Mouse (Mus musculus): Measurements from ENCODE around the gene Prl8a6. TPM values are rescaled to one million over a fixed set of nuclear protein-coding genes. Genes with fewer than 3 reads are reported as not detected.

Prl8a6 gene
- 0.12 TPM in 1 of 2 replicates, not detected in the other for polyA plus RNA-seq (2012; rRNA removed)
- polyA plus RNA-seq (2014; fragmentation: Nextera tagmentation; extraction: Ambion mirVana): not detected in 2 replicates

- no peak within 1 kb of the TSS for H3K9ac ChIP-seq (ENCODE audit: low read depth, low read length, severe bottlenecking)
- DNase-seq (ENCODE audit: low spot score) (no peak), ATAC-seq (ENCODE audit: low FRiP score, low read depth) (no peak)
- H3K4me2 ChIP-seq (replicated peaks; ENCODE audit: low read depth, low read length, severe bottlenecking): no peak within 1 kb of the TSS
- H3K9me3 ChIP-seq (ENCODE audit: control insufficient read depth, low read length): no peaks in the 10 kb centered on the region
- 85% methylated on average over 3 of the region's 3 CpGs for WGBS
- no peaks in the 10 kb centered on the region for H3K36me3 ChIP-seq (ENCODE audit: control insufficient read depth, insufficient read depth, low read length)
- no peaks in the 10 kb centered on the region for H3K27me3 ChIP-seq (ENCODE audit: control insufficient read depth, insufficient read depth, low read length)
- no peak within 1 kb of the TSS for H3K27ac ChIP-seq (replicated peaks; ENCODE audit: low read depth, low read length)
- no peaks in the 10 kb centered on the region for H3K4me1 ChIP-seq (ENCODE audit: control insufficient read depth, insufficient read depth, low read length)
- TF ChIP-seq POLR2A (IDR thresholded peaks at IDR 0.05; ENCODE audit: borderline replicate concordance, extremely low read depth, insufficient read depth, insufficient read length): no peak
- no peak within 1 kb of the TSS for H3K4me3 ChIP-seq (replicated peaks; ENCODE audit: low read length)
These were observed at the start of gene Prl8a6 for GRCm38 (mm10) chr13:27438588-27438987. Gene Prl8a6, minus strand, starts transcription at chr13:27438688.

- Histone ChIP-seq H3K27ac (replicated peaks; ENCODE audit: low read depth, low read length) (no peak overlapping the region), H3K4me1 (ENCODE audit: control insufficient read depth, insufficient read depth, low read length) (no peaks in the 10 kb centered on the region), H3K36me3 (ENCODE audit: control insufficient read depth, insufficient read depth, low read length) (no peaks in the 10 kb centered on the region), H3K27me3 (ENCODE audit: control insufficient read depth, insufficient read depth, low read length) (no peaks in the 10 kb centered on the region), H3K9ac (ENCODE audit: low read depth, low read length, severe bottlenecking) (no peak overlapping the region), H3K4me3 (replicated peaks; ENCODE audit: low read length) (no peak overlapping the region), H3K9me3 (ENCODE audit: control insufficient read depth, low read length) (no peaks in the 10 kb centered on the region), H3K4me2 (replicated peaks; ENCODE audit: low read depth, low read length, severe bottlenecking) (no peak overlapping the region)
- no peak for TF ChIP-seq POLR2A (IDR thresholded peaks at IDR 0.05; ENCODE audit: borderline replicate concordance, extremely low read depth, insufficient read depth, insufficient read length)
- WGBS: 72% methylated on average over 1 of the region's 1 CpGs
- no peak for ATAC-seq (ENCODE audit: low FRiP score, low read depth)
- no peak for DNase-seq (ENCODE audit: low spot score)
These were observed 5.3 kb downstream of the Prl8a6 start for GRCm38 (mm10) chr13:27433159-27433558.

GRCm38 (mm10) chr13:27413640-27414039, 24.8 kb downstream of the Prl8a6 start:
- Histone ChIP-seq H3K9me3 (ENCODE audit: control insufficient read depth, low read length) (no peaks in the 10 kb centered on the region), H3K4me1 (ENCODE audit: control insufficient read depth, insufficient read depth, low read length) (no peaks in the 10 kb centered on the region), H3K27me3 (ENCODE audit: control insufficient read depth, insufficient read depth, low read length) (no peaks in the 10 kb centered on the region), H3K36me3 (ENCODE audit: control insufficient read depth, insufficient read depth, low read length) (no peaks in the 10 kb centered on the region), H3K4me2 (replicated peaks; ENCODE audit: low read depth, low read length, severe bottlenecking) (no peak overlapping the region), H3K27ac (replicated peaks; ENCODE audit: low read depth, low read length) (no peak overlapping the region), H3K9ac (ENCODE audit: low read depth, low read length, severe bottlenecking) (no peak overlapping the region), H3K4me3 (replicated peaks; ENCODE audit: low read length) (no peak overlapping the region)
- ATAC-seq (ENCODE audit: low FRiP score, low read depth) (no peak), DNase-seq (ENCODE audit: low spot score) (no peak)
- TF ChIP-seq POLR2A (IDR thresholded peaks at IDR 0.05; ENCODE audit: borderline replicate concordance, extremely low read depth, insufficient read depth, insufficient read length): no peak

- TF ChIP-seq POLR2A (IDR thresholded peaks at IDR 0.05; ENCODE audit: borderline replicate concordance, extremely low read depth, insufficient read depth, insufficient read length): no peak
- H3K27me3 ChIP-seq (ENCODE audit: control insufficient read depth, insufficient read depth, low read length): no peaks in the 10 kb centered on the region
- H3K9ac ChIP-seq (ENCODE audit: low read depth, low read length, severe bottlenecking): no peak overlapping the region
- H3K4me3 ChIP-seq (replicated peaks; ENCODE audit: low read length): no peak overlapping the region
- no peak for DNase-seq (ENCODE audit: low spot score)
- 87% methylated on average over 7 of the region's 7 CpGs for WGBS
- H3K4me1 ChIP-seq (ENCODE audit: control insufficient read depth, insufficient read depth, low read length): no peaks in the 10 kb centered on the region
- no peaks in the 10 kb centered on the region for H3K9me3 ChIP-seq (ENCODE audit: control insufficient read depth, low read length)
- H3K4me2 ChIP-seq (replicated peaks; ENCODE audit: low read depth, low read length, severe bottlenecking): no peak overlapping the region
- ATAC-seq (ENCODE audit: low FRiP score, low read depth): no peak
- no peak overlapping the region for H3K27ac ChIP-seq (replicated peaks; ENCODE audit: low read depth, low read length)
- no peaks in the 10 kb centered on the region for H3K36me3 ChIP-seq (ENCODE audit: control insufficient read depth, insufficient read depth, low read length)
These were observed 39.3 kb downstream of the Prl8a6 start for GRCm38 (mm10) chr13:27399061-27399724.

- WGBS: 86% methylated on average over 6 of the region's 6 CpGs
- Histone ChIP-seq H3K27ac (replicated peaks; ENCODE audit: low read depth, low read length) (no peak within 1 kb of the TSS), H3K27me3 (ENCODE audit: control insufficient read depth, insufficient read depth, low read length) (no peaks in the 10 kb centered on the region), H3K4me2 (replicated peaks; ENCODE audit: low read depth, low read length, severe bottlenecking) (no peak within 1 kb of the TSS), H3K4me1 (ENCODE audit: control insufficient read depth, insufficient read depth, low read length) (no peaks in the 10 kb centered on the region), H3K9ac (ENCODE audit: low read depth, low read length, severe bottlenecking) (no peak within 1 kb of the TSS), H3K36me3 (ENCODE audit: control insufficient read depth, insufficient read depth, low read length) (no peaks in the 10 kb centered on the region), H3K4me3 (replicated peaks; ENCODE audit: low read length) (no peak within 1 kb of the TSS), H3K9me3 (ENCODE audit: control insufficient read depth, low read length) (no peaks in the 10 kb centered on the region)
- ATAC-seq (ENCODE audit: low FRiP score, low read depth) (no peak), DNase-seq (ENCODE audit: low spot score) (no peak)
- no peak for TF ChIP-seq POLR2A (IDR thresholded peaks at IDR 0.05; ENCODE audit: borderline replicate concordance, extremely low read depth, insufficient read depth, insufficient read length)
These were observed 47.7 kb downstream of the Prl8a6 start, which contains the start of gene Prl2b1 for GRCm38 (mm10) chr13:27390746-27391145. Gene Prl2b1, minus strand, starts transcription at chr13:27390846.

Other genes with a start within 250 kb of the Prl8a6 start
- not detected in 2 replicates for gene Prl3c1, start 242.0 kb downstream of the Prl8a6 start, polyA plus RNA-seq (2012; rRNA removed)
- gene Prl3c1, start 242.0 kb downstream of the Prl8a6 start, polyA plus RNA-seq (2014; fragmentation: Nextera tagmentation; extraction: Ambion mirVana): not detected in 2 replicates
- 7.5 and 7.8 TPM in 2 replicates for gene Prl3b1, start 196.8 kb downstream of the Prl8a6 start, polyA plus RNA-seq (2012; rRNA removed)
- 0.54 TPM in 1 of 2 replicates, not detected in the other for gene Prl3b1, start 196.8 kb downstream of the Prl8a6 start, polyA plus RNA-seq (2014; fragmentation: Nextera tagmentation; extraction: Ambion mirVana)
- not detected in 2 replicates for gene Prl3a1, start 179.3 kb downstream of the Prl8a6 start, polyA plus RNA-seq (2012; rRNA removed)
- gene Prl3a1, start 179.3 kb downstream of the Prl8a6 start, polyA plus RNA-seq (2014; fragmentation: Nextera tagmentation; extraction: Ambion mirVana): not detected in 2 replicates
- gene Prl6a1, start 126.1 kb downstream of the Prl8a6 start, polyA plus RNA-seq (2012; rRNA removed): 0.17 and 0.19 TPM in 2 replicates
- gene Prl6a1, start 126.1 kb downstream of the Prl8a6 start, polyA plus RNA-seq (2014; fragmentation: Nextera tagmentation; extraction: Ambion mirVana): not detected in 2 replicates
- gene Prl8a2, start 93.0 kb downstream of the Prl8a6 start, polyA plus RNA-seq (2012; rRNA removed): 0.60 TPM in 1 of 2 replicates, not detected in the other
- gene Prl8a2, start 93.0 kb downstream of the Prl8a6 start, polyA plus RNA-seq (2014; fragmentation: Nextera tagmentation; extraction: Ambion mirVana): not detected in 2 replicates
- 1.2 and 2.0 TPM in 2 replicates for gene Prl2b1, start 47.8 kb downstream of the Prl8a6 start, polyA plus RNA-seq (2012; rRNA removed)
- not detected in 2 replicates for gene Prl2b1, start 47.8 kb downstream of the Prl8a6 start, polyA plus RNA-seq (2014; fragmentation: Nextera tagmentation; extraction: Ambion mirVana)
- gene Prl8a8, start 74.5 kb upstream of the Prl8a6 start, polyA plus RNA-seq (2012; rRNA removed): 0.10 and 0.13 TPM in 2 replicates
- gene Prl8a8, start 74.5 kb upstream of the Prl8a6 start, polyA plus RNA-seq (2014; fragmentation: Nextera tagmentation; extraction: Ambion mirVana): not detected in 2 replicates
- gene Prl8a9, start 125.9 kb upstream of the Prl8a6 start, polyA plus RNA-seq (2012; rRNA removed): 0.91 and 1.1 TPM in 2 replicates
- not detected in 2 replicates for gene Prl8a9, start 125.9 kb upstream of the Prl8a6 start, polyA plus RNA-seq (2014; fragmentation: Nextera tagmentation; extraction: Ambion mirVana)
- not detected in 2 replicates for gene Prl8a1, start 143.5 kb upstream of the Prl8a6 start, polyA plus RNA-seq (2012; rRNA removed)
- not detected in 2 replicates for gene Prl8a1, start 143.5 kb upstream of the Prl8a6 start, polyA plus RNA-seq (2014; fragmentation: Nextera tagmentation; extraction: Ambion mirVana)
- 0.18 TPM in 1 of 2 replicates, not detected in the other for gene Prl7b1, start 171.9 kb upstream of the Prl8a6 start, polyA plus RNA-seq (2012; rRNA removed)
- gene Prl7b1, start 171.9 kb upstream of the Prl8a6 start, polyA plus RNA-seq (2014; fragmentation: Nextera tagmentation; extraction: Ambion mirVana): not detected in 2 replicates
- gene Prl7a1, start 203.8 kb upstream of the Prl8a6 start, polyA plus RNA-seq (2012; rRNA removed): 0.65 and 1.3 TPM in 2 replicates
- gene Prl7a1, start 203.8 kb upstream of the Prl8a6 start, polyA plus RNA-seq (2014; fragmentation: Nextera tagmentation; extraction: Ambion mirVana): not detected in 2 replicates
- 0.33 and 0.47 TPM in 2 replicates for gene Prl7a2, start 229.3 kb upstream of the Prl8a6 start, polyA plus RNA-seq (2012; rRNA removed)
- gene Prl7a2, start 229.3 kb upstream of the Prl8a6 start, polyA plus RNA-seq (2014; fragmentation: Nextera tagmentation; extraction: Ambion mirVana): not detected in 2 replicates

Data from limb, embryonic 14.5 days (tissue).